Mouse (Mus musculus): ENCODE data around the gene Pgap2. TPM values are rescaled to one million over a fixed set of nuclear protein-coding genes. Genes with fewer than 3 reads are reported as not detected.
A peak's percentile ranks its signal among the peaks of the same experiment; 100 is the strongest.

Pgap2 gene
- polyA plus RNA-seq, 1 experiment from 2014 or later, result 51.6 TPM

- Histone ChIP-seq H3K36me3 (ENCODE audit: control insufficient read depth, insufficient read depth, low read length) (no peaks in the 10 kb centered on the region), H3K4me2 (peak within 1 kb of the TSS; percentile 83), H3K9ac (ENCODE audit: low read length) (peak within 1 kb of the TSS; percentile 70), H3K27me3 (ENCODE audit: control insufficient read depth, insufficient read depth, low read length) (peaks cover 9% of the 10 kb centered on the region; the same call in 1 of the 2 replicates), H3K4me3 (ENCODE audit: low read depth, low read length) (peak within 1 kb of the TSS; percentile 80), H3K4me1 (ENCODE audit: control insufficient read depth, insufficient read depth, low read length) (peaks cover 5% of the 10 kb centered on the region; the same call in 1 of the 2 replicates), H3K9me3 (ENCODE audit: control insufficient read depth, low read length) (no peaks in the 10 kb centered on the region), H3K27ac (ENCODE audit: low read depth, low read length) (no peak within 1 kb of the TSS; the same call in 1 of the 2 replicates)
- DNase-seq (ENCODE audit: low spot score, missing footprints), result peak; percentile 94
- WGBS, result under 1% methylated on average over 52 of the region's 73 CpGs
- peak; percentile 81 for ATAC-seq (ENCODE audit: low FRiP score)
These were observed 57.8 kb downstream of the Pgap2 start, which contains the start of gene Stim1 for GRCm38 (mm10) chr7:102267601-102268394. Gene Stim1 (plus strand): TSS chr7:102267806.

- peaks cover 5% of the 10 kb centered on the region; the same call in 1 of the 2 replicates for H3K4me1 ChIP-seq (ENCODE audit: control insufficient read depth, insufficient read depth, low read length)
- peaks cover 9% of the 10 kb centered on the region; the same call in 1 of the 2 replicates for H3K27me3 ChIP-seq (ENCODE audit: control insufficient read depth, insufficient read depth, low read length)
- H3K9ac ChIP-seq (ENCODE audit: low read length), result peak overlapping the region; percentile 70
- H3K4me3 ChIP-seq (ENCODE audit: low read depth, low read length), result peak overlapping the region; percentile 80
- no peak for DNase-seq (ENCODE audit: low spot score, missing footprints)
- no peak for ATAC-seq (ENCODE audit: low FRiP score)
- peak overlapping the region; percentile 83 for H3K4me2 ChIP-seq
- H3K36me3 ChIP-seq (ENCODE audit: control insufficient read depth, insufficient read depth, low read length), result no peaks in the 10 kb centered on the region
- no peaks in the 10 kb centered on the region for H3K9me3 ChIP-seq (ENCODE audit: control insufficient read depth, low read length)
- 3% methylated on average over 12 of the region's 12 CpGs for WGBS
- H3K27ac ChIP-seq (ENCODE audit: low read depth, low read length), result no peak overlapping the region
These were observed 58.4 kb downstream of the Pgap2 start for GRCm38 (mm10) chr7:102268395-102268748.

GRCm38 (mm10) chr7:102272422-102272948 is 62.5 kb downstream of the Pgap2 start:
- 88% methylated on average over 3 of the region's 3 CpGs for WGBS
- H3K9ac ChIP-seq (ENCODE audit: low read length), result no peak overlapping the region
- no peak for ATAC-seq (ENCODE audit: low FRiP score)
- H3K27me3 ChIP-seq (ENCODE audit: control insufficient read depth, insufficient read depth, low read length), result peaks cover 9% of the 10 kb centered on the region; the same call in 1 of the 2 replicates
- H3K4me2 ChIP-seq, result no peak overlapping the region
- no peaks in the 10 kb centered on the region for H3K36me3 ChIP-seq (ENCODE audit: control insufficient read depth, insufficient read depth, low read length)
- no peak overlapping the region for H3K4me3 ChIP-seq (ENCODE audit: low read depth, low read length)
- H3K9me3 ChIP-seq (ENCODE audit: control insufficient read depth, low read length), result no peaks in the 10 kb centered on the region
- H3K4me1 ChIP-seq (ENCODE audit: control insufficient read depth, insufficient read depth, low read length), result peaks cover 5% of the 10 kb centered on the region; the same call in 1 of the 2 replicates
- DNase-seq (ENCODE audit: low spot score, missing footprints), result no peak
- no peak overlapping the region for H3K27ac ChIP-seq (ENCODE audit: low read depth, low read length)

GRCm38 (mm10) chr7:102281403-102281802 is 71.4 kb downstream of the Pgap2 start:
- Histone ChIP-seq H3K36me3 (ENCODE audit: control insufficient read depth, insufficient read depth, low read length) (no peaks in the 10 kb centered on the region), H3K9ac (ENCODE audit: low read length) (no peak overlapping the region), H3K4me2 (no peak overlapping the region), H3K4me3 (ENCODE audit: low read depth, low read length) (no peak overlapping the region), H3K27ac (ENCODE audit: low read depth, low read length) (no peak overlapping the region), H3K9me3 (ENCODE audit: control insufficient read depth, low read length) (no peaks in the 10 kb centered on the region), H3K4me1 (ENCODE audit: control insufficient read depth, insufficient read depth, low read length) (no peaks in the 10 kb centered on the region), H3K27me3 (ENCODE audit: control insufficient read depth, insufficient read depth, low read length) (no peaks in the 10 kb centered on the region)
- 86% methylated on average over 1 of the region's 1 CpGs for WGBS
- DNase-seq (ENCODE audit: low spot score, missing footprints) (no peak), ATAC-seq (ENCODE audit: low FRiP score) (no peak)

- Histone ChIP-seq H3K4me1 (ENCODE audit: control insufficient read depth, insufficient read depth, low read length) (no peaks in the 10 kb centered on the region), H3K9ac (ENCODE audit: low read length) (no peak overlapping the region), H3K4me3 (ENCODE audit: low read depth, low read length) (no peak overlapping the region), H3K36me3 (ENCODE audit: control insufficient read depth, insufficient read depth, low read length) (no peaks in the 10 kb centered on the region), H3K9me3 (ENCODE audit: control insufficient read depth, low read length) (no peaks in the 10 kb centered on the region), H3K4me2 (no peak overlapping the region), H3K27ac (ENCODE audit: low read depth, low read length) (no peak overlapping the region), H3K27me3 (ENCODE audit: control insufficient read depth, insufficient read depth, low read length) (no peaks in the 10 kb centered on the region)
- DNase-seq (ENCODE audit: low spot score, missing footprints) (no peak), ATAC-seq (ENCODE audit: low FRiP score) (no peak)
- 84% methylated on average over 5 of the region's 5 CpGs for WGBS
These were observed 72.3 kb downstream of the Pgap2 start for GRCm38 (mm10) chr7:102282261-102282660.

Other genes starting within 250 kb of the Pgap2 start
- gene Il18bp, start 191.5 kb upstream of the Pgap2 start, polyA plus RNA-seq (2014; fragmentation: Nextera tagmentation; extraction: Ambion mirVana), result 2.3 and 3.4 TPM in 2 replicates
- gene Rnf121, start 144.7 kb upstream of the Pgap2 start, polyA plus RNA-seq (2014; fragmentation: Nextera tagmentation; extraction: Ambion mirVana), result 28.3 and 29.7 TPM in 2 replicates
- gene Xndc1, start 144.7 kb upstream of the Pgap2 start, polyA plus RNA-seq (2014; fragmentation: Nextera tagmentation; extraction: Ambion mirVana), result 22.6 and 23.7 TPM in 2 replicates
- gene Xntrpc, start 144.5 kb upstream of the Pgap2 start, polyA plus RNA-seq (2014; fragmentation: Nextera tagmentation; extraction: Ambion mirVana), result 1.2 TPM in 2 replicates
- not detected in 2 replicates for gene Trpc2, start 127.1 kb upstream of the Pgap2 start, polyA plus RNA-seq (2014; fragmentation: Nextera tagmentation; extraction: Ambion mirVana)
- 0.49 and 0.70 TPM in 2 replicates for gene Art1, start 108.5 kb upstream of the Pgap2 start, polyA plus RNA-seq (2014; fragmentation: Nextera tagmentation; extraction: Ambion mirVana)
- gene Art5, start 100.7 kb upstream of the Pgap2 start, polyA plus RNA-seq (2014; fragmentation: Nextera tagmentation; extraction: Ambion mirVana), result 0.70 and 0.81 TPM in 2 replicates
- not detected in 2 replicates for gene Chrna10, start 93.4 kb upstream of the Pgap2 start, polyA plus RNA-seq (2014; fragmentation: Nextera tagmentation; extraction: Ambion mirVana)
- gene Nup98, start within 50 bp of the Pgap2 start, polyA plus RNA-seq (2014; fragmentation: Nextera tagmentation; extraction: Ambion mirVana), result 42.0 and 45.0 TPM in 2 replicates
- 29.4 and 31.4 TPM in 2 replicates for gene Rhog, start 45.8 kb downstream of the Pgap2 start, polyA plus RNA-seq (2014; fragmentation: Nextera tagmentation; extraction: Ambion mirVana)
- 9.1 and 11.6 TPM in 2 replicates for gene Stim1, start 57.6 kb downstream of the Pgap2 start, polyA plus RNA-seq (2014; fragmentation: Nextera tagmentation; extraction: Ambion mirVana)
- gene Rrm1, start 231.5 kb downstream of the Pgap2 start, polyA plus RNA-seq (2014; fragmentation: Nextera tagmentation; extraction: Ambion mirVana), result 234 and 249 TPM in 2 replicates

Data from midbrain, embryonic 11.5 days (tissue).